Mouse (Mus musculus) lung, postnatal 36 days (tissue): ENCODE measurements around the gene Prkcd.

Experiments
- DNase-seq: peaks from one replicate; pipeline ENCODE4 v3.0.0; 2022; ENCODE audit warnings: mixed read lengths

Gene Prkcd

DNA sequence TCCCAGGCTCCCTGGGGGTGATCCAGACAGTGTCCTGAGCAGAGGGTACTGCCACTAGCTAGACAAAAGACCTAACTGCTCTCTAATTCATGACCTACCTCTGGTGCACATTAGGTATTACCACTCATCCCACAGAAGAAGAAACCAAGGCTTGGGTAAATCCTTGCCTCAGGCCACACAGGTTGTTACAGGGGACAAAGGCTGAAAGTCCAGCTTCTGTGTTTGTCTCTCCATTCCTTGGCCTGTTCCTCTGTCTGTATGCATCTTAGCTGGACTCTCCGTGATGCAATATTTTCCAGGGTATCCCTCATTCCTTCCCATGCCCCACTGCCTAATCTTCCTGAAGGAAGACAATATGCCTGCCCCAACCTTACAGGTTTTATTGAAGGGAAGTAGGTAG is 8.4 kb upstream of the Prkcd start:
- no peak for DNase-seq

DNA sequence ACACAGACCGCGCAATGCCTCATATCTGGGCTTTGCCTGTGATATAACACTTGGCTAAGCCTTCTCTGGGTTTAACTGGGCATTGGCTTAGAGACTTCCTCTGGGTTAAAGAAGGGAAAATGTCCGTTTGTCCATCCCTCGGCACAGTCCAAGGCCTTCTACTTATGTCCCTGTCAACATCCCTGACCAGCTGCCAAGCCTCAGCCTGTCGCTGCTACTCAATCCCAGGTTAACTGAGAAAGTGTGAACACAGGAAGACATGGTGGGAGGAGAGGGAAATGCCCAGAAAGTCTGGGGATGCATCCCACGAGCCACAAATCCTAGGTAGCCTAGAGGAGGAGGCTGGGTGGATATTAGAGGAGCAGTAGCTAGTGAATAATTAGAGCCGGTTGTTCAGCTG is 7.7 kb upstream of the Prkcd start:
- no peak for DNase-seq

DNA sequence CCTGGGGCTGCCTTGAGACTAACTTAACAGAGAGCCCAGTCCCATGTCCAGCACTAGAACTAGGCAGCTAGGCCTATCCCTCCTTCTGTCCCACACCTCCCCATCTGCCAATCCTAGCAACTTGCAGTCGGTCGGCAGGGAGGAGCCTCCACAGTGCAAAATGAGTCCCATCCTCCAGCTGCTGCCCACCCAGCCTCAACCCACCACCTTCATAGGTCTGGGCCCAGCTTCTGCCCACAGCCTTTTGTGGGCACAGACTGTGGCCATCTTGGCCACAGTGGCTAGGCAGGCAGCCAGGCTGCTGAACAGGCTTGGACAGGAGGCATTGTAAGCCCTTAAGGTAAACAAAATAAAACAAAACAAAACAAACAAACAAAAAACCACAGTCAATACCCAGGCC is 5.8 kb upstream of the Prkcd start:
- no peak for DNase-seq

DNA sequence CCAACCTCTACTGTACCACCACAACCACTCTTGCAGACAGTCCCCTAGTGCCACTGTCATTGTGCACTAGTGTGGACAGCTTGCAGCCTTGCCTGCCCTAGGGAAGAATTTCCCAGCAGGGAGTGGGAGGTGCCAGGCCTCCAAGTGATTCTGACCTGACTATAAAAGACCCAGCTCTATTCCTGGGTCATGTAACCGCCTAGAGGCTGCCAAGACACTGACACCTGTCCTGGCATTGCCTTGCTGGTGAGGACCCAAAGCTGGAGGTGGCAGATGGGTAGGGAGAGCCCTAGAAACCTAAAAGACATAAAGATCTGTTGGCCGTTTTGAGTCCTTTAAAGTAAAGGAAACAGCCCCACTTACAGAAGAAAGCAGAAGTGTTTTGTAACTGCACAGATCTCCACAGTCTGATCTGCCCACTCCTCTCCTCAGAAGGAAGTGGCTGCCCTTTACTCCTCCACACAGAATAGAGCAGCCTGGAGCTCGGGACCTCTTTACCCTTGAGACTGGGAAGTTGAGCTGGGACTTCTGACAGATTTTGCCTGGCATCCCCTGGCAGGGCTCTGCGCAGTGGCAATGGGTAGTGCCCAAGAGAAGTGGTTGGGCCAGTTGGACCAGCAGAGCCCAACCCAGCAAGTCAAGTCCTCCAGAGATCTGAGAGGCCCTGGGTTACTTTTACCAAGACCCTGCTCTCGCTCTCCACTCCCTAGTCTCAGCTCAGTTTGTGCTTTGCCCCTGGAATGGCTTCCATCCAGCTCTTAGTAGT is 5.0 kb upstream of the Prkcd start:
- DNase-seq: peak; percentile 84

DNA sequence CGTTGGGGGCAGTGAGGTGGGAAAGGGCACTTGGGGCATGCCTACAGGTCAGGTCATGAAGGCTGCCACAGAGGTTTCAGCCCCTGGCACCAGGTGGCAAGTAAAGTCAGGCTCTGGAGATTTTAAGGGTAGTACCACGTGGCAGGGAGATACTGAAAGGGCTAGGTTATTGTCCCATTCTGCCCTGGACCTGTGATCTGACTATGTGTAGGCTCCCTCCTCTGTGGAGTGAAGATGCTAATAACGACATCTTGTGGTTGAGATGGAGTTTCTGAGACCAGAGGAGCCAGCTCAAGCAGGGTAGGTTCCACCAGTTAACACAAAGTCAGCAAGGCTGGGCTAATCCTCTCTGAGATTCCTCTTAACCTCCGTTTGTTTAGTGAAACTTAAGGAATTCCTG is 3.8 kb upstream of the Prkcd start:
- no peak for DNase-seq

DNA sequence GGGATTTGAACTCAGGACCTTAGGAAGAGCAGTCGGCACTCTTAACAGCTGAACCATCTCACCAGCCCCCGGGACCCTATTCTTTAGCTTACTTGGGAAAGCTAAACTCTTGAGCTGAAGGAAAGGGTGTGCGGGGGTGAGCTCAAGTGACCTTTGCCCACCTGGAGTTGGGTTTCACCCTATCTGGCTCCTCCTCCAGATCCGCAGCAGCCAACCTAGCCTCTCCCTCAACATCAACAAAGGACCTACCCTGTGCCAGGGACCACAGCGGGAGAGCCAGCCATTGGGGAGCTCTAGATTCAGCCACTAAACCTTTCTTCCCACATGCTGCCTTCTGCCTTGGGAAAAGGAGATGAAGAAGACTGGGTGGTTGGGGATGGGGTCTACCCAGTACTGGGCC is 2.2 kb upstream of the Prkcd start:
- DNase-seq: no peak

DNA sequence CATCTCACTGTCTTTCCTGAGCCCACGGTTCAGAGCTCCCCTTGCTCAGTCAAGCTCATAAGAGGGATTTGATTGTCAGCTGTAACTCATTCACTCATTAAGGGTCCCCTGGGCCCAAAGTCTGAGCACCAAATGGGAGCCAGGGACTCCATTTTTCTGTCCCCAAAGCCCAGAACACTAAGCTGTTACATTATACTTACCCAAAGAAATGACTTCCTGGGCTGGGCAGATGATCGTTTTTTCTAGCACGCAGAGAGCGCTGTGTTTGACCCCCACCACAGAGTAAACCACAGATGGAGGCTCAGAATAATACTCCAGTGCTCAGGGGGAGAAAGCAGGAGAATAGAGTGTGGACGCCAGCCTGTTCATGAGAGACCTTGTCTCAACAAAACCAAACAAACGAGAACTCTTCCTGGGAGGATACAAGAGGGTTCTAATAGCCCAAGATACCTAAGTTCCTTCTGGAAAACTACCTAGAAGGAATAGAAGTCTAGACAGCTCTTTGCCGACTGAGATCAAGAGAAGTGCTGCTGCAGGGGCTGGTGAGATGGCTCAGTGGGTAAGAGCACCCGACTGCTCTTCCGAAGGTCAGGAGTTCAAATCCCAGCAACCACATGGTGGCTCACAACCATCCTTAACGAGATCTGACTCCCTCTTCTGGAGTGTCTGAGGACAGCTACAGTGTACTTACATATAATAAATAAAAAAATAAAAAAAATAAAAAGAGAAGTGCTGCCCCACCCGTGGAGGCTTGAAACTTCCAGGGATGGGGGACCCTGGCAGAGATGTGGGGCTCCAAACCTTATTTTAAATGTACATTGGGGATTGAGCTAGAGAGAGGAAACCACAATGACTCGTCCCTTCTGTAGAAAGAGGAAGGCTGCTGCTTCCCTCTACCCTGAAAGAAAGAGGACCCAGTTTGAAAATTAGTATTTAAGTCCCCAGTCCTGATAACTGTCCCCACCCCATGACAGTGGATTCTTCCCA is 1.0 kb upstream of the Prkcd start:
- DNase-seq: no peak

DNA sequence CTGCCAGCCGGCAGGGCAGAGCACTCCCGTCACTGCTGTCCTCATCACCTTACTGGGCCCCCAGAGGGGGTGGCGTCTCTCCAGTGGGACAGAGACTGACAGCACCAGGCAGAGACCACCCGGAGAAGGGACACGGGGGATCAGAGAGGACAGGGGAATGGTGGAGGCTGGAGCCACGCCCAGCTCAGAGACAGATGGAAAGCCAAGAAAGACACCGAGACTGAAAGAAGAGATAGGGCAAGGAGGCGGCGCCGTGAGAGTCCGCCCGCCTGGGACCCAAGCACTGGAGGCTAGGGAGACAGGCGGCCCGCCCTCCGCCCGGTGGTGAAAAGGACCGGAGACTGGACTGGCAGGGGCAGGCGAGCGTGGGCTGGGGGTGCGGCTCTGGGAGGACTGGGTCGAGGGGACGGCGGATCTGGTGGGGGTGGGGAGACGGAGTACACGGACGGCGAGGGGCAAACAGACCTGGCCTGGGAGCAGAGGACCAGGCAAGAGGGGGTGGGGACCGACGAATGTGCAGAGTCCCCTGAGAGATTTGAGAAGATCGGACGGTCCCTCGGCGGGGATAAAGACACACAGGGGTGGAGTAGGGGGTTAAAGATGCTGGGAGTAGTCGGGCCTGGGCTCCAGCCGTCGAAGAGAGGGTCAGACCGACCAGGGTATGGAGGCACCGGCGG is 741 bp downstream of the Prkcd start:
- peak; percentile 62 for DNase-seq

DNA sequence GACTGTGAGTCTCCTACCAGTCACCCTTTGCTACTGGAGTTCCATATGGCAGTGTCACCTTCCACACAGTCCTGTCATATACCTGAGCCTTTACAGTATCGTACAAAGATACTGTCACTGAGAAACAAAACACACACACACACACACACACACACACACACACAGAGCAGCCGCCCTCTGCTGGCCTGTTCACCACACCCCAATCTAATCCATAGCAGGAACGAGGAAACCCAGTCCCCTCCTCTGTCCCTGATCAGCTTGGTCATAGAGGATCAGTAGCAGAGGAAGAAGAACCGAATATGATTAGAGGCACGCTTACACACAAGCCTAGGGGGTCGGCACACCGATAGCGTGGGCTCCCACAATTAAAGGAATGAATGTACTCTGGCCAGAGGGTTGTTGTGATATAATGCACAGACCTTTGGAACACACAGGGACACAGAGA is 1.7 kb downstream of the Prkcd start:
- DNase-seq: peak; percentile 60

DNA sequence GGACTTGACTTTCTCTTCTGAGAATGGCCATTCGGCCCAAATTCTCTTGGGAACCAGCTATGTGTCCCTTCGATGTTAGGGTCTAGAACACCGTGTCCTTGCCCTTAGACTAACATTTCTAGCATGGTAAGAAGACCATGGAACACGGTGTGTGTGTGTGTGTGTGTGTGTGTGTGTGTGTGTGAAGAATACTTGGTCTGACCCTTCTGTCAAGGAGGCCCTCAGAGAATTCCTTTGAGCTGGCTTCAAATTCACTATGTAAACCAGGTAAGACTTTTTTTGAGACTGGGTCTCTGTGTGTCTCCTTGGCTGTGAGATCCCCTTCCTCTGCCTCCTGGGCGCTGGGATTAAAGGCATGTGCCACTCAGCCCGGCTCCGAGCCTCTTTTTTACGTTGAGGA is 3.5 kb downstream of the Prkcd start:
- DNase-seq: peak; percentile 66

DNA sequence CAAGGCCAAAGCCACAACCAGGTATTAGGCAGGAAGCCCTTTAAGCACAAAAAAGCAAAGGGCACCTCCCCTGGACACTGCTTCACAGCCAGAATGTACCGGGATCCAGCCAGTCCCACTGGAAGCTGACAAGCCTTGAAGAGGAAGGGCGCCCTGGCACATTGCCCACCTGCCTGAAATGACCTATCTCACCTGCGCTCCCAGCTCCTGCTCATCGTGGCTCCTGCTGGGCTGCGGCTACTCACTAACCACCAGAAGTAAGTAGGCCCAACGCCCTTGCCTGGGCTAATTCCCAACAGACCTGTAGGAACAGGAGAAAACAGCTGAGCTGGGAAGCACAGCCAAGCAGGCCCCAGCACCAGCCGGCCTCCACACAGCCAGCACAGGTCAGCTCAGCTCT is 3.9 kb downstream of the Prkcd start:
- peak; percentile 63 for DNase-seq

DNA sequence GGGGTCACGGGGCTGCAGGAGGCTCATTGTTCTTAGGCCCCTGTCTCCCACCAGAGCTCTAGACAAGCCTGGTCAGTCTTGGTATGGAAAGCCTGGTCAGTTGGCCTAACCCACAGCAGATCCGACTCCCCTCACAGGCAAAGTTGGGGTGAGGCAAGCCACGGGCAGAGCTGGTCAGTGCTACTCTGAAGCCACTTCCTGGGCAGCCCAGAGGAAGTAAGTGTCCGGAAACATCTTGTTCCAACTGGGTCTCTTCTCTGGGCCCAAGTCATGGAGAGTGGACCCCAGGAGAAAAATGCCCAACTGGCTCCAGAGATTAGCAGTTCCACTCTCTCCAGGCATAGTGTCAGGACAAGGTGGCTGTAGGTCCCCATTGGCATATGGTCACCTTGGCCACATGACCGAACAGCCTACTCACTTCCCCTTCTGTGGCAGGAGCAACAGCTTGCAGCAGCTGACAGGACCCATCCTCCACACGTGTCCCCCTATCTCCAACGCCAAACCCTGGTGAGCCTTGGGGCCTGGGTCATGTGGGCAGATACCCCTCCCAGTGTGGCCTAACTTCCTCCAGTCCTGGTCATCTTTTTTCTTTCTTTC is 5.9 kb downstream of the Prkcd start:
- DNase-seq: no peak

DNA sequence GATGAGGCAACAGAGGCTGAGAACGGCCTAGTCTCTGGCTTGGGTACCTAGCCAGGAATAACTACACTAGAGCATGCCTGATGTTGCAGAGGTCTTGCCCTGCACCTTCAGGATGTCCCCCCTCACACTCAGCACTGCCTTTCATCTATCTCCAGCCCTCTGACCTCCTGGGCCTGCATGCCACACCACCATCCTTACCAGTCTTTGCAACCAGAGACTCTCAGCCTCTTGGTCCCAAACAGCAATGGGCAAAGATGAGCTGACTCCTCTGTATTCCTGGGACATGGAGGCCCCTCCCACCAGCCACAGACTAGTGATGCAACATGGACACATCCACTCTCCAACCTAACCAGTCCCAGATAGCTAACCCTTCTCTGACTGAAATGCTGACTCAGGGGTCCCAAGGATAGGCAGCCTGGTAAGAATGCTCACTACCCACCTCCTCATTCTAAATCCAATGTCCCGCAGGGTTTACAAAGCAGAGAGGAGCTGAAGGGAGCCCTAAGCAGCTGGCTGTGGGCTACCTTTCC is 7.2 kb downstream of the Prkcd start:
- DNase-seq: no peak

DNA sequence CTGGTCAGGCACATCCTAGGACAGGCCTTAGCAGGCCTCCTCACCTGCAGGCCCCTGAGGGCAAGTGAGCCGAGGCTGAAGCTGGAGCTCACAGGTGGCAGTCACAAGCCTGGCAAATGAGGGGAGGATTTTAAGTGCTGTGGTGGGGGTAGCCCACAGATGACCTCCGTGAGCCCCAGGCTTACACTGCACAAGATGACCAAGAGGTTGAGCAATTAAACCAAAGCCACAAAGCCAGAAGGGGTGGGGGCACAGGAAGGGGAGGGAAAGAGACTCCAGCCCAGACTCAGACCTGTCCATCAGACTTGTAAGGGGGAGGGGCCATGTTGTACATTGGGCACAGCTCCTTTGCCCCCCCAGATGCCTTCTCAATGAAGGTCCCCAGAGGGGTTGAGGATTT is 9.3 kb downstream of the Prkcd start:
- peak; percentile 42 for DNase-seq

DNA sequence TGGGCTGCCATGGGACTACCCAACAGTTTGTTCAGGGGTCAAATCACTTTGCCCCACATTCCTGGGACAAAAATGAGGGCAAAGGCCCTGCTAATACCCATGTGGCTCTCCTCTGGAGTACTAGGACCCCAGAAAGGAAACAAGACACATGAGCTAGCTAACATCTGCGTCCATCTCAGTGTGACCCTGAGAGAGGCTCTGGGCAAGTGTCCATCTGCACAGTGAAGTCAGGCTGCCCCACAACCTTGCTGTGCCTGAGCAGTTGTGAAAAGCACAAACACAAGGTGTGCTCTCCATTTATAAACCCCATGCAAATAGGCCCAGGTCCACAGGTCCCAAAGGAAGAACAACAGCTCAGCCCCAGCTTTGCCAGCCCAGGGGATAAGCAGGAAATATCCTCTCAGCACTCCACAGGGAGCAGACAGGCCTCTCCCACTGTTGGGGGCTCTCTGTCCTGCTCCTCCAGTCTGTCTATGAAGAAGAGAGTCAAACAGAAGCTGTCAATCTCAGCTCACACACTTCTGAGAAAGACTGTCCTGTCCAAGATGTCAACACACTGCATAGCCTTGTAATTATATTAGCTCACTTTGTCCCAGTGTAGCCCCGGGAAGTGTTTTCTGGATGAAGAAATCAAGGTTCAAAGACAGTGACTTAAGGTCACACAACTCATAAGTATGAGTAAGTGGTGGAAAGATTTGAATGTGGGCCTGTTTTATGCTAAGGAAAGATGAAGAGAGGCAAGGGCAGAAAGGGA is 12.9 kb downstream of the Prkcd start:
- no peak for DNase-seq

DNA sequence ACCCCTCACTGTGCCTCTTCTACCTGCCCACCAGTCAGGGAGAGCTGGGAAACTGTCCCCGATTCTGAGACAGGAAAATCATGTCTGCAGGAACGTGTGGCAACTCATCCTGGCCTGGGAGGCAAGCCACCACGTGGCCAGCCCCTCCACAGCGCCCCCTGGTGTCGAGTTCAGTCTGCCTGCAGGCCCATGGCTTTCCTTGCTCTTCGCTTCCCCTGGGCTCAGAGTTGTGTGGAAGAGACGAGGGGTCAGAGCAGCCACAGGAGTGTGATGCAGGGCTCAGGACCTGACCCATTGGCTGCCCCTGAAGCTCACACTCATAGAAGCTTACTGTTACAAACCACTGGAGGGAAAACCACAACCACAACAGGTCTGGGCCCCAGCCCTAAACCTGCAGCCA is 13.5 kb downstream of the Prkcd start:
- DNase-seq: peak; percentile 86

DNA sequence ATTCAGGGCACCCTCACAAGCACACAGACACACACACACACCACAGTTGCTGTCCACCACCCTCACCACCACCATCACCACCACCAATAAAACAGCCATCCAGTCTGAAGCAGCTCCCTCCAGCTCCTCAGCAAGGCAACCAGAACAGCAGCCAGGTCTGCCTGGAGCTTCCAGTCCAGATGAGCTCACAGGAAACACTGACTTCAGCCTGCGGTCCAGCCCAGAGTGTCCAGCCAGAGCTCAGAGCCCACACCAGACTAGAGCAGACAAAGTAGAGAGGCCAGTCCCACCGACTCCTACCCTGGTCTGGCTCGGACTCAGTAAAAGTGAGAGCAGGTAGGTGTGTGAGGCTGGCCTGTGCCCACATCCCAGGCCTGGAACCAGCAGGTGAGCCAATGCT is 15.1 kb downstream of the Prkcd start:
- no peak for DNase-seq

DNA sequence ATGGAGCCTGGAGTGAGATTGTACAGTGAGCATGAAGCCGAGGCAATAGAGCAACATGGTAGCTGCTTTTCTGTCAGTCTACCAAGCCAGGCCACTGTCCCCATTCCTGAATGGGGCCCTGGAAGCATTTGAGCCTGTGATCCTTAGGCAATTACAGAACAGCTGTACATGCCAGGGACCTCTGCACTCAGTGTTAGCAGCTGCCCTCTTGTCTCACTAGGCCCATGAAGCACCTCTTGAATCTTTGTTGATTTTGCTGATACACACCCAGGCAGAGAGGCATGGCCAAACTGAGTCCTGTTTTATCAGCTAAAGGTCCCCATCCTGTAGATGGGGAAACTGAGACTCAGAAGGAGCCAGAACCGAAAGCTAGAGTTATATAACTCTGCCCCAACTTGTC is 15.7 kb downstream of the Prkcd start:
- peak; percentile 73 for DNase-seq

DNA sequence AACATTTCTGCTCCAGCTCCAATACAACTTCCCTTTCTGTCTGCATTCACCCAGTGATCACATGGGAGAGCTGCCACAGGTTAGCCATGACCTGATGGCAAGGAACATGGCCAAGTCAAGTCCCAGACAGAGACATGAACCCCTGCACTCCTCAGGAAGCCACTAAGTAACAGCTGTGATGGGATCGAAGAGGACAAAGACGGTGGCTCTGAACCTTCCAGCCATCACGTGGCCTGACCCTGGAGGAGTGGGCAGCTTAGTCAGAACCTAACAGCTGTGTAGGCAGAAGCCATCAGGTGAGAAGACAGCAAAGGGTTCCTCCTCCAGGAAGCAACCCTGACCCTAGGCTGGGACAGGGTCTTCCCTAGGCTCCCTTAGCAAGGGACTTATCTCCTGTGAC is 16.5 kb downstream of the Prkcd start:
- DNase-seq: no peak

DNA sequence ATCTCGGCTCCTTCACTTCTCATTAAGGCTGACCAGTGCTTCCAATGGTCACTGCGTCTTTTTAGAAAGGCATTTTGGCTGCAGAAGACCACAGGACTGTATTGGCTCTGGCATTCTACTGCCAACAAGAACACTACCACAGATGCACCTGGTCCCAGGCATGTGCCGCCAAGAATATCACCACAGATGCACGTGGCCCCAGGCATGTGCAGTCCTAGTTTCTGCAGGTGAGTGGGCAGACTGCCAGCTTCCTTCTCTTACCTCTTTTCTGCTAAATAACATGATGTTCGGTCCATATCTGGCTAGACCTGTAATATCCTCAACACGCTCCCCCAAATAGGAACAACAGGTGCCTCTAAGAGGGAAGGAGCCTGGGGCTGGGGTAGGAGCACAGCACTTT is 17.8 kb downstream of the Prkcd start:
- peak; percentile 54 for DNase-seq

DNA sequence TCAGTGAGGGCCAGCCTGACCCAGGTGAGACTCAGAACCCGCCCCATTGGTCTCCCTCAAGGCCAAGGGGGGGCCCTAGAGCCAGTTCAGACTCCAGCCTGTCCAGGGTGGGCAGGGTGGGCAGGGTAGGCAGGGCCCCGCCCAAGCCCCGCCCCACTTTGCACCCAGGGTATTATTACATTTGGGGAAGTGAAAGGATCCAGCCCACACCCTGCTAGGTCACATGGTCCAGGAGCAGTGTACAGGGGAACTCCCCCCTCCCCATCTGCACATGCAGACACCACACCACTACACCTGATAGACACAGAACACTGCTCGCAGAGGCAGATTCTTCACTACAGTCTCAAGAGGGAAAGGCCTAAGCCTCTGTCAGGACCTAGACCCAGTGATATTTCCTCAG is 18.3 kb downstream of the Prkcd start:
- DNase-seq: peak; percentile 69

DNA sequence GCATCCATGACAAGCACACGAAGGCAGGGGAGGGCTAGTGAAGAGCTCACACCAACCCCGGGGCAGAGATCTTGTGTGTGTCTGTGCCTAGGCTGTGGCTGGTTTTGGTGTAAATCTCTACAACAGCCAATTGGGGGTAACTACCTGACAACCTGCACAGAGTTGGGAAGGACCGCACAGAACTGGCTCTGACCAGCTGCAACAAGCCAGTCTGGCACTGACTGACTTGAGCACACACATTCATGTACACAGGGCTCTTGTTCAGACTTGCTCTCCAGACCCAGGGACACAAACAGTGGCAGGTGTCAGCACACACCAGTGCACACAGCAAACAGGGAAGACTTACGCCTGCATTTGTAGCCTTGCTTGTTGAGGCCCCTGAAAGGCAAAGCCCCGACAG is 19.2 kb downstream of the Prkcd start:
- no peak for DNase-seq
